Mouse (Mus musculus) stomach, embryonic 14.5 days (tissue): Measurements from ENCODE around the gene Pbx1. TPM values are rescaled to one million over a fixed set of nuclear protein-coding genes. Genes with fewer than 3 reads are reported as not detected.
A peak's percentile ranks its signal among the peaks of the same experiment; 100 is the strongest.

ENCODE experiments used
- ATAC-seq: fragments of 200-750 bp; cut with Nextera tagmentation; 2 replicates; pipeline ENCODE4 v1.8.0; 2017; ENCODE audit warnings: low read depth, moderate TSS enrichment; ENCODE audit not compliant: insufficient number of reproducible peaks, insufficient read depth, low FRiP score
- H3K27ac ChIP-seq: fragments of 300-500 bp; sonication (generic); 2 replicates; pipeline ENCODE4 v1.5.1; 2014; ENCODE audit warnings: mild to moderate bottlenecking, low read length, moderate library complexity, mixed read lengths
- H3K27me3 ChIP-seq: fragments of 300-500 bp; sonication (generic); 2 replicates; pipeline ENCODE4 v1.6.1; 2014; ENCODE audit warnings: low read length, control low read depth, mixed read lengths; ENCODE audit not compliant: control insufficient read depth, insufficient read depth
- H3K36me3 ChIP-seq: fragments of 300-500 bp; sonication (generic); 2 replicates; pipeline ENCODE4 v1.6.1; 2014; ENCODE audit warnings: mild to moderate bottlenecking, control low read depth, low read length, moderate library complexity, mixed read lengths; ENCODE audit not compliant: control insufficient read depth, insufficient read depth
- H3K4me1 ChIP-seq: fragments of 300-500 bp; sonication (generic); 2 replicates; pipeline ENCODE4 v1.6.1; 2014; ENCODE audit warnings: low read length, control low read depth, mixed read lengths; ENCODE audit not compliant: control insufficient read depth, insufficient read depth
- H3K4me2 ChIP-seq: fragments of 300-500 bp; sonication (generic); replicated peaks from 2 replicates; pipeline ENCODE4 v1.6.1; 2014; ENCODE audit warnings: low read depth, low read length, control low read depth
- H3K4me3 ChIP-seq: fragments of 300-500 bp; sonication (generic); 2 replicates; pipeline ENCODE4 v1.5.1; 2014; ENCODE audit warnings: low read depth, low read length, control low read depth
- H3K9ac ChIP-seq: fragments of 300-500 bp; sonication (generic); replicated peaks from 2 replicates; pipeline ENCODE4 v1.6.1; 2014; ENCODE audit warnings: low read depth, mild to moderate bottlenecking, control low read depth, low read length, moderate library complexity, mixed read lengths
- H3K9me3 ChIP-seq: fragments of 300-500 bp; sonication (generic); 2 replicates; pipeline ENCODE4 v1.6.1; 2016; ENCODE audit warnings: low read depth, low read length, control low read depth; ENCODE audit not compliant: control insufficient read depth
- WGBS: fragments of 180-500 bp; shearing (Covaris S2); extraction: QIAGEN DNeasy Blood & Tissue Kit; methylation state at CpG from one replicate; pipeline ENCODE4 v1.1.7; 2014; 5-methylcytosine and 5-hydroxymethylcytosine counted together
- polyA plus RNA-seq: library from polyadenylated mRNA; unstranded; fragments of >200 nt; fragmentation: Nextera tagmentation; extraction: Ambion mirVana; gene quantifications from 2 replicates; pipeline ENCODE4 v1.2.1, GENCODE M21; 2014

Pbx1 gene
- polyA plus RNA-seq, 1 experiment from 2014 or later: 64.1 TPM

- Histone ChIP-seq H3K4me1 (no peaks in the 10 kb centered on the region), H3K27ac (peak overlapping the region; percentile 69; the same call in 1 of the 2 replicates), H3K27me3 (no peaks in the 10 kb centered on the region), H3K9ac (no peak overlapping the region), H3K9me3 (no peaks in the 10 kb centered on the region), H3K36me3 (no peaks in the 10 kb centered on the region), H3K4me2 (no peak overlapping the region), H3K4me3 (no peak overlapping the region)
- WGBS: 60% methylated on average over 5 of the region's 5 CpGs
- no peak for ATAC-seq
These were observed 362.3 kb downstream of the Pbx1 start for GRCm38 (mm10) chr1:168069740-168070139.
